Mouse (Mus musculus) kidney, adult 2 months (tissue): ENCODE data around the gene Noa1. TPM values are rescaled to one million over a fixed set of nuclear protein-coding genes. Genes with fewer than 3 reads are reported as not detected.

Experiments used
- DNase-seq: peaks from one replicate; pipeline ENCODE4 v3.0.0; 2021
- H3K27ac ChIP-seq: fragments of 200-500 bp; 2 replicates; pipeline ENCODE4 v1.5.1; 2012; ENCODE audit warnings: low read depth, low read length, control low read depth, inconsistent platforms; ENCODE audit not compliant: insufficient read depth
- H3K27me3 ChIP-seq: fragments of 200-500 bp; replicated peaks from 2 replicates; pipeline ENCODE4 v1.6.1; 2012; ENCODE audit warnings: mild to moderate bottlenecking, moderate library complexity, low read length, inconsistent platforms; ENCODE audit not compliant: control insufficient read depth, insufficient read depth
- H3K36me3 ChIP-seq: fragments of 200-500 bp; 2 replicates; pipeline ENCODE4 v1.6.1; 2012; ENCODE audit warnings: mild to moderate bottlenecking, moderate library complexity, low read length, inconsistent platforms; ENCODE audit not compliant: control insufficient read depth, insufficient read depth
- H3K4me1 ChIP-seq: fragments of 200-500 bp; 2 replicates; pipeline ENCODE4 v1.6.1; 2011; ENCODE audit warnings: low read length; ENCODE audit not compliant: control insufficient read depth, insufficient read depth
- H3K4me3 ChIP-seq: fragments of 200-500 bp; 2 replicates; pipeline ENCODE4 v1.5.1; 2011; ENCODE audit warnings: mild to moderate bottlenecking, low read depth, low read length, control low read depth; ENCODE audit not compliant: insufficient read depth
- CTCF ChIP-seq: fragments of 200-500 bp; conservative IDR thresholded peaks from 2 replicates; pipeline ENCODE4 v1.5.1; 2011; ENCODE audit warnings: low read depth, mild to moderate bottlenecking, control low read depth, low read length, moderate library complexity, mixed read lengths; ENCODE audit not compliant: insufficient read depth, insufficient read length
- POLR2A ChIP-seq: fragments of 200-500 bp; IDR thresholded peaks from one replicate; pipeline ENCODE4 v1.6.1; 2011; ENCODE audit warnings: low read depth, low read length, control low read depth
- WGBS: fragments of 180-500 bp; shearing (Covaris S2); methylation state at CpG from one replicate; pipeline ENCODE4 v1.1.7; 2018; 5-methylcytosine and 5-hydroxymethylcytosine counted together
- polyA plus RNA-seq: library from polyadenylated mRNA; depleted of rRNA; stranded (reverse); fragments of >200 nt; gene quantifications from 2 replicates; pipeline ENCODE4 v1.2.3, GENCODE M21; 2012

The Noa1 gene
- polyA plus RNA-seq, 1 experiment, result 15.1 TPM

DNA sequence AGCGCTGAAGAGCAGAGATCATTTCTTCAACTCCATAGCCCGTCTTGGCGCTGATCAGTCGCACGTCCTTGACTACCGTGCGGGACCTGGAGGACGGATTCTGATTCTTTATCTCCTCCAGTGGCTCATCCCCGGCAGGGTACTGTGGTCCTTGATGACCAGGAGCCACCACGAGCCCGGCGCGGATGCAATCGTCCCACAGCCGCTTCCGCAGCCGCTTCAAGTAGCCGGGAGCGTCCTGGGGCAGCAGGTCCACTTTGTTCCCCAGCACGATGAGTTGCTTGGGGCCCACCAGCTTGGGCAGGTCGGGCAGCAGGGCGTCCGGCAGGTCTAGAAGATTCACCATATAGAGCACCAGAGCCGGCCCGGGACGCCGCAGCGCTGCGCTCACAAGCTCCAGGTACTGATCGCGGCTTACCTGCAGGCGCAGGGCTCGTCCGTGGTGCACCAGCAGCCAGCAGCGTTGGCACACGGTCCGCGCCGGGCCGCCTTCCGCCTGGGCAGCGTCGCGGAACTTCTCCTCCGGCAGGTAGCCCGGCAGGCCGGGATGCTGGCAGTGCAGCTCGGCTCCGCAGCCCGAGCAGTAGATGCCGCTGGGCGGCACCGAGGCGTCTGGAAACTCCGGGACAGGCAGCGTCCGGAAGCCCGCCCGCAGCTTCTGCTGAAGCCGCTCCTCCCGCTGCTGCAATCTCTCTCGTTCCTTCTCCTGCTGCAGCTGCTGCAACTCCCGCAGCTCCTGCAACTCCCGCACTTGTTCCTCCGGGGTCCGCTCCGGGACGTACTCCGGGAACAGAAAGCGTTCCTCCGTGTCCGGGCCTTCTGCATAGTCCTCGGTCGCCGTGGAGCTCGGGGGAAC is 605 bp downstream of the Noa1 start:
- TF ChIP-seq CTCF (no peak), POLR2A (no peak)
- Histone ChIP-seq H3K27ac (no peak overlapping the region), H3K27me3 (no peaks in the 10 kb centered on the region), H3K36me3 (peaks cover 2% of the 10 kb centered on the region; the same call in 1 of the 2 replicates), H3K4me3 (peak overlapping the region; percentile 83), H3K4me1 (peaks cover 8% of the 10 kb centered on the region)
- WGBS, result under 1% methylated on average over 76 of the region's 76 CpGs
- peak; percentile 47 for DNase-seq

DNA sequence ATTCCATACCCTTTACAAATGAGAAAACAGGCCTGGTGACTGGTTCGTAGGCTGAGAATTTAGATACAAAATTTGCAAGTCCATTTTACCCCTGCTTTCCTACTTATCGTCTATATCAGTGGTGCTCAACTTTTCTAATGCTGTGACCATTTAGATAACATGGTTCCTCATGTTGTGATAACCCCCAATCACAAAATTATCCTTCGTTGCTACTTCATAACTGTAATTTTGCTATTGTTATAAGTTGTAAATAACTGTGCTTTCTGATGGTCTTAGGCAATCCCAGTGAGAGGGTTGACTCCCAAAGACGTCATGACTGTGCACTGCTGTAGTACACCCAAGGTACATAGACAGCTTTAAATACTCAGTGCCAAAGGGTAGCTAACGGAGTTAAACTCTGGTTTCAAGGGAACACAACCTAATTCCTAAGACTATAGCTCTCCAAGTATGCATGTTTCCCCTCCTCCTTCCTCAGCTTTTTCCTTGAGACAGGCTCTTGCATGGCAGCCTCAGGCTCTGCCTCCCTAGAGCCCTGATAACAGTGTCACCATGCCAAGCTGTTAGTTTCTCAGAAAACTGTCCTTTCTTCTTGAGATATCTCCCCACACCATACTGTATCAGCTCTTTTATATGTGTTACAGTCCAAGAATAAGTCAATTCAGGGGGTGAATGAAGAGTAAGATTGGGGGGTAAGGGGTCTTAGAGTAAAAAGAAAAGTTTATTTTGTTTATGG is 1.9 kb downstream of the Noa1 start:
- 85% methylated on average over 5 of the region's 5 CpGs for WGBS
- Histone ChIP-seq H3K27ac (no peak overlapping the region), H3K4me1 (peaks cover 8% of the 10 kb centered on the region), H3K4me3 (no peak overlapping the region), H3K36me3 (peaks cover 2% of the 10 kb centered on the region; the same call in 1 of the 2 replicates), H3K27me3 (no peaks in the 10 kb centered on the region)
- DNase-seq, result no peak
- TF ChIP-seq CTCF (no peak), POLR2A (no peak)

DNA sequence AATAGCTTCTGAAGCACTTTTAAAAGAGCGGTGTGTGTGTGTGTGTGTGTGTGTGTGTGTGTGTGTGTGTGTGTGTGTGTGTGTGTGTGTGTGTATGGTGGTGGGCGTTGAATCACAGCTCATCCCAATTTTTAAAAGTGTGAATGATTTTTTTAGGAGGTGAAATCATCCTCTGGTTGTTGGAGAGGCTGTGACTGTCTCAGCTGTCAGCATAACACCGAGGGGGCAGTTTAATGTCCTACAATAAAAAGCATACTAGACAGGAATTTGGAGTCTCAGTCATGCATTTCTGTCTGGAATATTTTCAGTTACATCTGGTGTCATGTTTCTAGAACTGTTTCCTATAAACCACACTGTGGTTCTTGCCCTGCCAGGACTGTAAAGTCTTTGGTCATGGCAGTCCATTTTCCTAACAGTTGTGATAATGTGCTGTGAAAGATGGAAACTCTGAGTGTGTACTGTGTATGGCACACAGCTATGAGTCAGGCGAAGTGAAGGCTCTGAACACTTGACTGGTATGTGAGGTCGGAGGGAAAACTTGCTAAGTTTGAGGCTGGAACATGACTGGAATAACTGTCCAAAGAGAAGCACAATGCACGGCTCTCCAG is 8.5 kb downstream of the Noa1 start:
- no peaks in the 10 kb centered on the region for H3K4me1 ChIP-seq

DNA sequence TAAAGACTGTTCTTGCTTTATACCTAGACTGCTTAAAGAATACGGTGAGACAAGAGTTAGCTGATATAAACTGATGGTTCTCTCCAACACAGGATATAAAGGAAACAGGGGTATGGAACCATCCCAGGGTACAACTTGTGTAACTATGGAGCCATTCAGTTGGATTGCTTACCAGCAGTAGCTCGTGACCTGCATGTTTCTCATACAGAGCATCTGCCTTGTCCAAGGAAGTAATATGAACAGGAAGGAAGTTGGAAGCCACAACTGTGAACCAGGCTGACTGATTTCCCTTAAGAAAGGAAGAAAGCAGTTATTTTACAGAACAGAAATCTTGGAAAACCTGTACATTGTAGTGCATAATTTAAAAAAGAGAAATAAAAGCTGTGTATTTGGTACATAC is 10.4 kb downstream of the Noa1 start:
- Histone ChIP-seq H3K4me1 (no peaks in the 10 kb centered on the region), H3K27ac (no peak overlapping the region), H3K36me3 (peaks cover 3% of the 10 kb centered on the region), H3K4me3 (no peak overlapping the region), H3K27me3 (no peaks in the 10 kb centered on the region)
- TF ChIP-seq POLR2A, result no peak
- no peak for TF ChIP-seq CTCF
- 83% methylated on average over 2 of the region's 2 CpGs for WGBS
- DNase-seq, result no peak

More for the DNA sequence above, 8.5 kb downstream of the Noa1 start:
- TF ChIP-seq POLR2A (no peak), CTCF (no peak)
- no peak overlapping the region for H3K4me3 ChIP-seq
- 87% methylated on average over 6 of the region's 6 CpGs for WGBS
- peaks cover 5% of the 10 kb centered on the region for H3K36me3 ChIP-seq
- no peak for DNase-seq
- H3K27ac ChIP-seq, result no peak overlapping the region
- no peaks in the 10 kb centered on the region for H3K27me3 ChIP-seq

DNA sequence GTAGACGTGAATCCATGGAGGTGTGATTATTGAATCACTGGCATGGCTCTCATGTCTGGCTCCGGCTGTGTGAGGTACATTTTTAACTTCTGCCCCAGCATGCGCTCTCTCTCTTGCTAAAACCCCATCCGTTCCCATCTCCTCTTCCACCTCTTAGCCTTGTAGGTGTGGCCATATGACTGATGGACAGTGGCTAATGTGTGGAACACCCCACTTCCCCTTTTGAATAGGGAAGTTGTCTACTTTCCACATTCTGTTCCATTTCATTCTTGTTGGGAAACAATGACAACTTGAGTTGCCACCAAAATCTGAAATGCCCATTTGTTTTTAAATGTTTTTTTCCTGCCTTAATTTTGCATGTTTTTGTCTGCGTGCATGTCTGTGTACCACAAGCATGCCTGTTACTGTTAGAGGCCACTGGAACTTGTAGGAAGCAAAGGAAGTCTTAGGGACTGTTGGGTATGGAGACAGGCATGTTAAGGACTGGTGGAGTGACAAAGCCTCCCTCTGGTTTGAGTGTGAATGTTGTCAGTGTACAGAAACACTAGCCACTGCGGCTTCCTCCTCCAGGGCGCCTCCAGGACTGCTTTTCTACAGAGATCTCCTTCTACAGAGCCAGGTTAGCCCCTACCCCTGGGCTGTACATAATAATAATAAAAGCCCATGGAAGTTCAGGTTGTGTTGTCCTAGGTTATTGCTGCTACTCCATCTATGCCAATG is 16.9 kb downstream of the Noa1 start:
- WGBS, result 91% methylated on average over 7 of the region's 7 CpGs
- Histone ChIP-seq H3K4me1 (no peaks in the 10 kb centered on the region), H3K4me3 (no peak overlapping the region), H3K36me3 (peaks cover 1% of the 10 kb centered on the region; the same call in 1 of the 2 replicates), H3K27me3 (no peaks in the 10 kb centered on the region), H3K27ac (no peak overlapping the region)
- no peak for DNase-seq
- no peak for TF ChIP-seq POLR2A
- TF ChIP-seq CTCF, result no peak

DNA sequence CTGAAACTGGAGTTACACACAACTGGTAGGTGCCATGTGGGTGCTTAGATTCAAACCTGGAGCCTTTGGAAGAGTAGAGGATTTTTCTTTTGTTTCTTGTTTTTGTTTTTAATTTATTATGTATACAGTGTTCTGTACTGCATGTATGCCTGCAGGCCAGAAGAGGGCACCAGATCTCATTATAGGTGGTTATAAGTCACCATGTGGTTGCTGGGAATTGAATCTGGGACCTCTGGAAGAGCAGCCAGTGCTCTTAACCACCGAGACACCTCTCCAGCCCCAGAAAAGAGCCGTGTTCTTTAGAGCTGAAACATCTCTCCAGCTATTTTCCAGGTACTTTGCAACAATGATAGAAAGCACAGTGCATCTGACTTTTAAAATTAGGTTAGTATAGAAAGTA is 19.3 kb downstream of the Noa1 start:
- TF ChIP-seq CTCF, result no peak
- TF ChIP-seq POLR2A, result no peak
- Histone ChIP-seq H3K4me3 (no peak overlapping the region), H3K27ac (no peak overlapping the region), H3K27me3 (no peaks in the 10 kb centered on the region), H3K4me1 (no peaks in the 10 kb centered on the region), H3K36me3 (peaks cover 1% of the 10 kb centered on the region; the same call in 1 of the 2 replicates)
- DNase-seq, result no peak
- WGBS, result 95% methylated on average over 2 of the region's 2 CpGs
